Mouse (Mus musculus) cerebellum, adult 2 months (tissue): Measurements from ENCODE around the gene Prkacb. TPM values are rescaled to one million over a fixed set of nuclear protein-coding genes. Genes with fewer than 3 reads are reported as not detected.

ENCODE experiments used
- DNase-seq, 2 experiments: peaks; one replicate each; pipeline ENCODE4 v3.0.0; 2021
- H3K27ac ChIP-seq: fragments of 200-500 bp; 2 replicates; pipeline ENCODE4 v1.5.1; 2012; ENCODE audit warnings: low read length, control low read depth, inconsistent platforms; ENCODE audit not compliant: insufficient read depth
- H3K27me3 ChIP-seq: fragments of 200-500 bp; 2 replicates; pipeline ENCODE4 v1.6.1; 2012; ENCODE audit warnings: inconsistent platforms, mild to moderate bottlenecking, low read length, moderate library complexity; ENCODE audit not compliant: control insufficient read depth, insufficient read depth
- H3K4me1 ChIP-seq: fragments of 200-500 bp; 2 replicates; pipeline ENCODE4 v1.6.1; 2011; ENCODE audit warnings: low read length; ENCODE audit not compliant: control insufficient read depth, insufficient read depth
- H3K4me3 ChIP-seq: fragments of 200-500 bp; replicated peaks from 2 replicates; pipeline ENCODE3; 2011; ENCODE audit warnings: mild to moderate bottlenecking, low read depth, low read length, control low read depth; ENCODE audit not compliant: insufficient read depth
- CTCF ChIP-seq: fragments of 200-500 bp; IDR thresholded peaks from 2 replicates; pipeline ENCODE4 v1.5.1; 2011; ENCODE audit warnings: low read depth, mild to moderate bottlenecking, control low read depth, low read length, moderate library complexity, borderline replicate concordance; ENCODE audit not compliant: insufficient read depth
- POLR2A ChIP-seq: fragments of 200-500 bp; IDR thresholded peaks from 2 replicates; pipeline ENCODE4 v1.6.1; 2011; ENCODE audit warnings: low read length, control low read depth, borderline replicate concordance; ENCODE audit not compliant: insufficient read depth
- WGBS: fragments of 180-500 bp; shearing (Covaris S2); methylation state at CpG from one replicate; pipeline ENCODE4 v1.1.7; 2018; 5-methylcytosine and 5-hydroxymethylcytosine counted together
- polyA plus RNA-seq: library from polyadenylated mRNA; depleted of rRNA; stranded (reverse); fragments of >200 nt; gene quantifications from 2 replicates; pipeline ENCODE4 v1.2.3, GENCODE M21; 2012

Prkacb gene
- polyA plus RNA-seq, 1 experiment = 166 TPM

DNA sequence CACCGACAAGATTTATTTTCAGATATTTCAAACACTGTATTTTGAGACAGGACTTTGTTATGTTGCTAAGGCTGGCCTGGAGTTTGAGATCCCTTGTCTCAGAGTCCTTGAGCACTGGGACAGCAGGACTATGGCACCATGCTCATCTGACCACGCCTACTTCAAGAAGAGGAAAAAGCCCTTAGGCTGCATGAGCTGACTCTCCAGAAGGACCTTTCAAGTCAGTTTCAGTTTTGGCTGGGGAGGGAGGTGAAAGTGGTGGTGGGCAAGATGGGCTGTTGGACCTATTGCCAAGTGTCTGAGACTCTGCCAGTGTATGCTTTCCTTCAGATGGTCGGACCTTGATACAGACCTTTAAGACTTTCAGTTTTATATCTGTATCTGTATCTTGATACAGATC is 28.6 kb downstream of the Prkacb start:
- Histone ChIP-seq H3K27me3 (no peaks in the 10 kb centered on the region), H3K27ac (no peak overlapping the region), H3K4me3 (no peak overlapping the region), H3K4me1 (no peaks in the 10 kb centered on the region)
- 64% methylated on average over 3 of the region's 3 CpGs for WGBS
- no peak for DNase-seq
- TF ChIP-seq CTCF (no peak), POLR2A (no peak)

DNA sequence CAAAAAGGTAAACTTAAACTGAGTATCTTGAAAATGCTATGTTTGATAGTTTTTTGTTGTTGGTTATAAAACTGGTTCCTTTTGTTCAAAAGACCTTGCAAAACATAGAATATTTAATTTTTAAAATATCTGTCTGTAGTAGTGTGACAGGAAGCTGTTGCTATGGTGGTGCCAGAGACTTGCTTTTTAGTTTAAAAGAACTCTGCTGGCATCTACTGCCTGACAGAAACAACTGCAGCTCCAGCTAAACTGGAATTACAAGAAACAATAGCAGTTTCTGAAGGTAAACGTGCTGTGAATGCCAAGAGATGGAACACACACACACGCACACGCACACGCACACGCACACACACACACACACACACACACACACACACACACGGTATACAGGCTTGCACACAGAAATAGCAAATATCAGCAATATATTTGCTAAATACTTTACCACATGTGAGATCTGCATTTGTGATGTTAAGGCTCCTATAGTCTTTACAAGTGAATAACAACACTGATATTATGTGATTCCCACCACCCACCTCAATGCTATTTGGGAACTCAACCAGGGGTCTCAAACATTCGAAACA is 29.1 kb downstream of the Prkacb start:
- no peak overlapping the region for H3K4me3 ChIP-seq
- WGBS = 71% methylated on average over 7 of the region's 7 CpGs
- DNase-seq = no peak
- no peaks in the 10 kb centered on the region for H3K4me1 ChIP-seq
- H3K27me3 ChIP-seq = no peaks in the 10 kb centered on the region
- H3K27ac ChIP-seq = no peak overlapping the region
- TF ChIP-seq POLR2A (no peak), CTCF (peak; percentile 27; the same call in 1 of the 2 replicates)

DNA sequence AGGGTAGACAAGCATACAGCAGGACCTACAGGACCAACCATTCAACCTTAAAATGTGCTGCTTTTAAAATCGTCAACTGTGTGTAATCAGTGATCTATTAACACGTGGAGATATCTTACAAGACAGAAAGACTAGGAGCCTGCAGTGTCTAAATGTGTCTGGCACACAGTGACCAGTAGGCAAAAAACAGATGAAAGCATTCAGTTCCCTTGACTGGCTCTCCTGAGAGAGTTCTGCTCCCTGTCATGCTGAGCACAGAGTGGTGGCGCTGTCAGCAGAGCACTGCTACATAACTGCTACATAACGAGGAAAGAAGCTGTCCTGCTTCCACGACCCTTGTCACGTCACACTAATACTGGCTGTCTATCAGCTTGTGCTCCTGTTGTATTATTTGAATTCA is 30.2 kb downstream of the Prkacb start:
- no peak for DNase-seq
- TF ChIP-seq POLR2A (no peak), CTCF (no peak)
- no peaks in the 10 kb centered on the region for H3K27me3 ChIP-seq
- H3K4me3 ChIP-seq = no peak overlapping the region
- no peak overlapping the region for H3K27ac ChIP-seq
- WGBS = 24% methylated on average over 6 of the region's 6 CpGs
- no peaks in the 10 kb centered on the region for H3K4me1 ChIP-seq

DNA sequence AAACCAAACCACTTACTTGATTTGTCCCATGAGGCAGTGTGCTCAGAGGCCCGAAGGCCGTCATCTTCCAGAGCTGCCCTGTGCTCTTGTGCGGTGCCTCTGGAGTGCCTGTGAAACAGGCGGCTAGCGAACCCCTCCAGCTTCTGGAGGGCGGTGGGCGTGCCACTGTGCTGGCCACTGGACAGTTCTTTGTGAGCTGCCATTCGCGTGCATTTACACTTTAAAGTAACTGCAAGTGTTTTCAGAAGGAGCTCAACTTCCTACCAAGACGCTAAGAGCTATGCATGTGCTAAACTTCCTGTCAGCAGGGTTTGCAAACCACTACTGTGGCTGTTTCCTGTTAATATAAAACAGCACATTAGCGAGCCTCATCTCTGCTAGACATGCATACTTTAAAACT is 31.7 kb downstream of the Prkacb start:
- Histone ChIP-seq H3K27me3 (no peaks in the 10 kb centered on the region), H3K4me3 (no peak overlapping the region), H3K27ac (no peak overlapping the region), H3K4me1 (no peaks in the 10 kb centered on the region)
- no peak for DNase-seq
- TF ChIP-seq CTCF (no peak), POLR2A (no peak)
- WGBS = 42% methylated on average over 11 of the region's 11 CpGs

DNA sequence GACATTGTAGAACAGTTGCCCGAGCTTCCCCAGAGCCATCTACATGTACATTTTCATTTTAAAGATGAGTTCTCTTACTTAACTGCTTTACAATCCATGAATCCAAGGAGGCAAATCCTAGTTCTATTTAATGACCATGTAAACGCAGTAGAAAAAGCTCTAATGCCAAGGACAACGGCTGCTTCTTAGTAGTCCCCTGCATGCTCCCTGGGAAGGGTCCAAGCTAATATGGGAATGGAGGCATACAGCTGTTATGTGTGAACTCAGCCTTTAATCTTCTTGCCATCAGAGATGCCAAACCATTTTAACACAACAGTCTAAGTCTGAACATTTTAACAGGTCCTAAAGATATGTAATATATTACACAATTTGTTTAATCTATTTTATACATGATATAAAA is 32.5 kb downstream of the Prkacb start:
- Histone ChIP-seq H3K27ac (no peak overlapping the region), H3K27me3 (no peaks in the 10 kb centered on the region), H3K4me1 (no peaks in the 10 kb centered on the region), H3K4me3 (no peak overlapping the region)
- TF ChIP-seq POLR2A (no peak), CTCF (no peak)
- DNase-seq = no peak
- WGBS = 45% methylated on average over 3 of the region's 3 CpGs

DNA sequence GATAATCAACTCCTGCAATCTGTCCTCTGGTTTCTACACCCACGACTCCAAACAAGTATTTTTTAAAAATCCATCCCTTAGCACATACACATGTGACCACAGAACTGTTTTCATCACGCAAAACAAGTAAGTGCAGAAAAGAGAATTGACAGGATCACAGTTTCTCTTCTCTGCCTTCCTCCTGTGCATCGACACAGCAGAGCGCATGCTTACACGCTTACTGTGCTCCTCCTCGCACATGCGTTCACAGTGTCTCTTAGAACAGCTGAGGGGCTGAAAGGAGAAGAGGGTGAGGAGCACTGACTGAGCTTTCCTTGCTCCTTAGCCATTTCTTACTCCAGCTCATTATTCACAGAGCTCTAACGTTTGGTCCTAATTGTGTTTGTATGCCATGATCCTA is 33.9 kb downstream of the Prkacb start:
- Histone ChIP-seq H3K4me1 (no peaks in the 10 kb centered on the region), H3K4me3 (no peak overlapping the region), H3K27ac (no peak overlapping the region), H3K27me3 (no peaks in the 10 kb centered on the region)
- 88% methylated on average over 8 of the region's 8 CpGs for WGBS
- TF ChIP-seq CTCF = no peak
- TF ChIP-seq POLR2A = no peak
- no peak for DNase-seq

DNA sequence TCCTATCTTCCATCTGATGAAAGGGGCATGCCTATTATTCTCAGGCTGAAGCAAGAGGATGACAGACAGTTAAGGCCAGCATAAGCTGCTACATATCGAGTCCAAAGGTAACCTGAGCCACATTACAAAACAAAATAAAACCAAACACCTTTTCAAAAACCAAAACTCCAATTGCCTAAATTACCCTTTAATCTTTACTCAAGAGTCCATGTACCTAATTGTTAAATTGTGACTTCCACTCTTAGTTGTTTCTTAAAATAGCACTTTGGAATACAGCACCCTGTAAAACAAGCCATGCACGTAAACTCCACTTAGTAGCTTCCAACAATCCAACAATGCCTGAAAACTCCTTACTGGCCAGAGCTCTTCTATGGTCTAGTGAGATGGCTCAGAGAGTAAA is 34.3 kb downstream of the Prkacb start:
- no peak for TF ChIP-seq CTCF
- no peak for TF ChIP-seq POLR2A
- no peaks in the 10 kb centered on the region for H3K4me1 ChIP-seq
- DNase-seq = no peak
- WGBS = 83% methylated on average over 2 of the region's 2 CpGs
- no peaks in the 10 kb centered on the region for H3K27me3 ChIP-seq
- no peak overlapping the region for H3K4me3 ChIP-seq
- H3K27ac ChIP-seq = no peak overlapping the region

DNA sequence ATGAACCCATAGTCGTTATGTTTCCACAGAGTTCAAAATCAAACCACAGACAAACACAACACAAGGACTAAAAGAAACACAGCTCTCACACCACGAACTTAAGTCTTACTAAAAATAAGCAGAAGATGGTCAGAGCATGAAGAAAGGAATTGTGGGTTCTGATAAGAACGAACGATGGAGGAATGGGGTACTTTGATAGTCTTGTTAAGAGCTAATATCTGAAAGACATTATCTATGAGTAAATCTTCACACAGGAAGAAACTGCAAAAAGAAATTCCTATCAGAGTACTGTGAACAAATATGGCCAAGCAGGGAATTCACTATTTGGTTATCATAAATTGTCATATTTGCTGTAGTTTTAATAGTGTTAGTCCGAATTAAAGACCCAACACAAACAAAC is 36.1 kb downstream of the Prkacb start:
- no peaks in the 10 kb centered on the region for H3K27me3 ChIP-seq
- TF ChIP-seq CTCF (no peak), POLR2A (no peak)
- H3K4me1 ChIP-seq = no peaks in the 10 kb centered on the region
- 91% methylated on average over 5 of the region's 5 CpGs for WGBS
- no peak for DNase-seq
- no peak overlapping the region for H3K27ac ChIP-seq
- no peak overlapping the region for H3K4me3 ChIP-seq

DNA sequence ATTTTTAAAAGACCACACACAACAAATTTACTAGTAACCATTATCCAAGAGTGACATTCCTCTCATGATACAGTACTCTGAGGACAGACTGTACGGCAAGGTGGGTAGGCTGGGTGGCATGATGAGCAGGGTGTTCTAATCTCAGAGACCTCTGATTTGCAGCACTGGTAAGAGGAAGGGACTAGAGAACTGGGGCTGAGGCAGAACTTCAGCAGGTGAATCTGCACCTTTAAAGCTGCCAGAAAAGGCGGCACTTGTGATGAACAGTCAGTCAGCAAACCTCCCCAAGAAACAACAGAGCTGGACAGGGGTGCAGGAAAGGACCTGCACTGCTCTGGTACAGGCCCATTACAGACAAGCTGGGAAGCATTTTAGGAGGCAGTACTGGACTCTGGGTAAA is 41.9 kb downstream of the Prkacb start:
- no peaks in the 10 kb centered on the region for H3K27me3 ChIP-seq
- peaks cover 14% of the 10 kb centered on the region; the same call in 1 of the 2 replicates for H3K4me1 ChIP-seq
- H3K4me3 ChIP-seq = peak overlapping the region; percentile 91
- TF ChIP-seq POLR2A (no peak), CTCF (no peak)
- peak overlapping the region; percentile 67 for H3K27ac ChIP-seq
- WGBS = 17% methylated on average over 2 of the region's 2 CpGs
- DNase-seq = peak; percentile 48 to 59
